Mouse (Mus musculus) T-helper 1 cell (primary cell): ENCODE results near the gene G0s2.
"Not testable (repeated sequence)": the region's sequence is repeated elsewhere in the genome, so short reads cannot be mapped to it uniquely, and the experiment has no call there.

Source experiments
- in situ Hi-C: fragments of 300-600 bp; cut with MboI, MseI; formaldehyde crosslinking; loops from one replicate; pipeline ENCODE4 v1.15.1; 2025; ENCODE audit warnings: high pct_unique_total_duplicates

G0s2 gene

GRCm38 (mm10) chr1:193289914-193290313 is 16.9 kb upstream of the G0s2 start:
- in situ Hi-C loops, result no loop called here

GRCm38 (mm10) chr1:193289076-193289475 is 16.1 kb upstream of the G0s2 start:
- in situ Hi-C loops, result no loop called here

- in situ Hi-C loops, result no loop called here
These were observed 14.6 kb upstream of the G0s2 start for GRCm38 (mm10) chr1:193287578-193287977.

GRCm38 (mm10) chr1:193285766-193286325 is 12.8 kb upstream of the G0s2 start:
- in situ Hi-C loops, result not testable (repeated sequence)

GRCm38 (mm10) chr1:193284228-193284779 is 11.3 kb upstream of the G0s2 start:
- in situ Hi-C loops, result no loop called here

- in situ Hi-C loops, result no loop called here
These were observed 8.3 kb upstream of the G0s2 start for GRCm38 (mm10) chr1:193281344-193281743.

GRCm38 (mm10) chr1:193279492-193279891 is 6.5 kb upstream of the G0s2 start:
- in situ Hi-C loops, result no loop called here

- in situ Hi-C loops, result no loop called here
These were observed 5.5 kb upstream of the G0s2 start for GRCm38 (mm10) chr1:193278414-193279045.

- in situ Hi-C loops, result no loop called here
These were observed 1.5 kb upstream of the G0s2 start for GRCm38 (mm10) chr1:193274407-193275071.

GRCm38 (mm10) chr1:193272137-193272915 is 691 bp downstream of the G0s2 start:
- in situ Hi-C loops, result no loop called here

- in situ Hi-C loops, result no loop called here
These were observed 1.9 kb downstream of the G0s2 start for GRCm38 (mm10) chr1:193270965-193271763.

- in situ Hi-C loops, result no loop called here
These were observed 7.3 kb downstream of the G0s2 start for GRCm38 (mm10) chr1:193265734-193266133.

- in situ Hi-C loops, result no loop called here
These were observed 8.9 kb downstream of the G0s2 start, which contains the start of gene Hsd11b1 for GRCm38 (mm10) chr1:193263955-193264598. TSS of gene Hsd11b1 (minus strand) at chr1:193264075.

- in situ Hi-C loops, result no loop called here
These were observed 9.8 kb downstream of the G0s2 start for GRCm38 (mm10) chr1:193263026-193263907.

GRCm38 (mm10) chr1:193261897-193262548 is 11.0 kb downstream of the G0s2 start:
- in situ Hi-C loops, result no loop called here

GRCm38 (mm10) chr1:193259559-193259958 is 13.5 kb downstream of the G0s2 start:
- in situ Hi-C loops, result loop anchor here (5.0 kb wide), 1 partner anchor 63 kb away; no protein-coding TSS in a partner anchor

GRCm38 (mm10) chr1:193256621-193257098 is 16.4 kb downstream of the G0s2 start:
- in situ Hi-C loops, result loop anchor here (5.0 kb wide), 1 partner anchor 66 kb away; no protein-coding TSS in a partner anchor

- in situ Hi-C loops, result loop anchor here (5.0 kb wide), 1 partner anchor 66 kb away; no protein-coding TSS in a partner anchor
These were observed 16.8 kb downstream of the G0s2 start for GRCm38 (mm10) chr1:193256289-193256577.
